Mouse (Mus musculus): ENCODE measurements around the gene Kncn. TPM values are rescaled to one million over a fixed set of nuclear protein-coding genes. Genes with fewer than 3 reads are reported as not detected.

Gene Kncn
- polyA plus RNA-seq, 1 experiment from 2014 or later, result 0.07 TPM

Other genes with a start within 250 kb of the Kncn start
- gene Cyp4b1, start 236.7 kb upstream of the Kncn start, polyA plus RNA-seq (2016; fragmentation: Nextera tagmentation; extraction: Ambion mirVana), result not detected in 2 replicates
- 34.4 and 34.8 TPM in 2 replicates for gene Efcab14, start 146.7 kb upstream of the Kncn start, polyA plus RNA-seq (2016; fragmentation: Nextera tagmentation; extraction: Ambion mirVana)
- gene Tex38, start 103.4 kb upstream of the Kncn start, polyA plus RNA-seq (2016; fragmentation: Nextera tagmentation; extraction: Ambion mirVana), result 0.17 and 0.25 TPM in 2 replicates
- 50.0 and 53.8 TPM in 2 replicates for gene Atpaf1, start 99.6 kb upstream of the Kncn start, polyA plus RNA-seq (2016; fragmentation: Nextera tagmentation; extraction: Ambion mirVana)
- gene Mob3c, start 56.3 kb upstream of the Kncn start, polyA plus RNA-seq (2016; fragmentation: Nextera tagmentation; extraction: Ambion mirVana), result 4.4 and 6.7 TPM in 2 replicates
- gene Mknk1, start 45.2 kb upstream of the Kncn start, polyA plus RNA-seq (2016; fragmentation: Nextera tagmentation; extraction: Ambion mirVana), result 29.7 and 31.2 TPM in 2 replicates
- 0.21 and 0.30 TPM in 2 replicates for gene 6430628N08Rik, start 6.3 kb downstream of the Kncn start, polyA plus RNA-seq (2016; fragmentation: Nextera tagmentation; extraction: Ambion mirVana)
- gene Dmbx1, start 55.5 kb downstream of the Kncn start, polyA plus RNA-seq (2016; fragmentation: Nextera tagmentation; extraction: Ambion mirVana), result 38.5 and 39.4 TPM in 2 replicates
- 1.4 and 2.7 TPM in 2 replicates for gene Faah, start 133.5 kb downstream of the Kncn start, polyA plus RNA-seq (2016; fragmentation: Nextera tagmentation; extraction: Ambion mirVana)
- gene Nsun4, start 169.5 kb downstream of the Kncn start, polyA plus RNA-seq (2016; fragmentation: Nextera tagmentation; extraction: Ambion mirVana), result 20.4 and 21.2 TPM in 2 replicates
- 444 and 449 TPM in 2 replicates for gene Uqcrh, start 190.7 kb downstream of the Kncn start, polyA plus RNA-seq (2016; fragmentation: Nextera tagmentation; extraction: Ambion mirVana)
- gene Lrrc41, start 190.9 kb downstream of the Kncn start, polyA plus RNA-seq (2016; fragmentation: Nextera tagmentation; extraction: Ambion mirVana), result 67.9 and 73.8 TPM in 2 replicates
- 77.4 and 80.9 TPM in 2 replicates for gene Rad54l, start 239.3 kb downstream of the Kncn start, polyA plus RNA-seq (2016; fragmentation: Nextera tagmentation; extraction: Ambion mirVana)
- 55.9 TPM in 2 replicates for gene Pomgnt1, start 239.4 kb downstream of the Kncn start, polyA plus RNA-seq (2016; fragmentation: Nextera tagmentation; extraction: Ambion mirVana)